Mouse (Mus musculus) intestine, postnatal 0 days (tissue): ENCODE measurements at regions not wholly inside any gene's neighbourhood (a gene's known extent, or its start where the extent isn't known, plus 50 kb on each side); places are given as distances from the start of the nearest gene placed in this dataset.

Experiments
- ATAC-seq: fragments of 200-750 bp; cut with Nextera tagmentation; 2 replicates; pipeline ENCODE4 v1.8.0; 2017; ENCODE audit warnings: mild to moderate bottlenecking, moderate TSS enrichment, moderate library complexity
- H3K27ac ChIP-seq: fragments of 300-500 bp; sonication (generic); 2 replicates; pipeline ENCODE4 v1.5.1; 2014; ENCODE audit warnings: mild to moderate bottlenecking, low read depth, low read length, moderate library complexity
- H3K27me3 ChIP-seq: fragments of 300-500 bp; sonication (generic); replicated peaks from 2 replicates; pipeline ENCODE4 v1.6.1; 2014; ENCODE audit warnings: low read length, mixed read lengths; ENCODE audit not compliant: control insufficient read depth, insufficient read depth
- H3K36me3 ChIP-seq: fragments of 300-500 bp; sonication (generic); 2 replicates; pipeline ENCODE4 v1.6.1; 2014; ENCODE audit warnings: mild to moderate bottlenecking, moderate library complexity; ENCODE audit not compliant: control insufficient read depth, insufficient read depth
- H3K4me1 ChIP-seq: fragments of 300-500 bp; sonication (generic); replicated peaks from 2 replicates; pipeline ENCODE4 v1.6.1; 2014; ENCODE audit warnings: antibody characterized with exemption, low read length, mixed read lengths; ENCODE audit not compliant: control insufficient read depth, insufficient read depth
- H3K4me2 ChIP-seq: fragments of 300-500 bp; sonication (generic); replicated peaks from 2 replicates; pipeline ENCODE4 v1.6.1; 2014; ENCODE audit warnings: low read depth, mild to moderate bottlenecking, moderate library complexity
- H3K4me3 ChIP-seq: fragments of 300-500 bp; sonication (generic); 2 replicates; pipeline ENCODE4 v1.5.1; 2014; ENCODE audit warnings: low read depth, low read length
- H3K9ac ChIP-seq: fragments of 300-500 bp; sonication (generic); 2 replicates; pipeline ENCODE4 v1.6.1; 2014; ENCODE audit warnings: mild to moderate bottlenecking, low read depth, low read length
- H3K9me3 ChIP-seq: fragments of 300-500 bp; sonication (generic); 2 replicates; pipeline ENCODE4 v1.6.1; 2016; ENCODE audit warnings: mixed run types; ENCODE audit not compliant: control insufficient read depth
- CTCF ChIP-seq: sonication (generic); IDR thresholded peaks from 2 replicates; pipeline ENCODE4 v1.5.1; 2016; ENCODE audit warnings: low read depth, mild to moderate bottlenecking, control low read depth, antibody characterized with exemption, moderate library complexity
- WGBS: fragments of 180-500 bp; shearing (Covaris S2); extraction: QIAGEN DNeasy Blood & Tissue Kit; methylation state at CpG from one replicate; pipeline ENCODE4 v1.1.7; 2014; 5-methylcytosine and 5-hydroxymethylcytosine counted together

GRCm38 (mm10) chrX:142576127-142576526 lies 105.1 kb upstream of the Tmem164 start:
- no peaks in the 10 kb centered on the region for H3K9me3 ChIP-seq

DNA sequence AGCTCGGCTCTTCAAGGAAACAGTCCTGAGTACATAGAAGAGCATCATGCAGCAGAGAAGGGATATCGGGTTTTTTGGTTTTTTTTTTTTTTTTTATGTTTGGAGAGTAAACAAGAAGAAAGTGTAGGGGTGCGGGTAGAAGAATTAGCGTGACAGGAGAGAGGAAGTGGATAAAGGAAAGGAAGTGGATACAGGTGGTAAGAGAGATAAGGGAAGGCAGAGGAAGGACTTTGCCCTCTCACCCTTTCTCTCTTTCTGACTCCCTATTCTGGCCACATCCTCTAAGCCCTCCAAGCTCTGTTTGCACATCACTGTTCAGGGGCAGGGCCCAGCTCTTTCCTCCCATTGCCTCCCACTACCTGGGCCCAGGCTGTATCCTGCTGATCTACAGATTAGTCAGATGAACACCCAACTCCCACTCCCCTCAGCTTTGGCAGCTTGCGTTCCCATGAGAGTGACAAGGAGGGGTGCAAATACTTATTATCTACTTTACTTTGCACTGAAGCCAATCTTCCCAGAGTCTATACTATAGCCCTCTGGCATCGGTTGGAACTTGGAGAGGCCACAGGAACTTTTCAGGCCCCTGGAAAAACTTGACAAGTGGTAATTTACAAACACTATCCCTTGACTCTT lies 103.6 kb upstream of the Tmem164 start:
- Histone ChIP-seq H3K9me3 (no peaks in the 10 kb centered on the region), H3K36me3 (no peaks in the 10 kb centered on the region), H3K27ac (no peak overlapping the region), H3K4me2 (no peak overlapping the region), H3K4me1 (no peaks in the 10 kb centered on the region), H3K4me3 (no peak overlapping the region), H3K9ac (no peak overlapping the region), H3K27me3 (no peaks in the 10 kb centered on the region)
- TF ChIP-seq CTCF, result no peak
- 44% methylated on average over 6 of the region's 6 CpGs for WGBS
- ATAC-seq, result no peak

More at GRCm38 (mm10) chrX:142576127-142576526, 105.1 kb upstream of the Tmem164 start:
- WGBS, result 79% methylated on average over 3 of the region's 3 CpGs
- H3K27ac ChIP-seq, result no peak overlapping the region
- H3K4me3 ChIP-seq, result no peak overlapping the region
- no peaks in the 10 kb centered on the region for H3K4me1 ChIP-seq
- H3K9ac ChIP-seq, result no peak overlapping the region
- no peak for ATAC-seq
- no peaks in the 10 kb centered on the region for H3K36me3 ChIP-seq
- H3K27me3 ChIP-seq, result no peaks in the 10 kb centered on the region
- TF ChIP-seq CTCF, result no peak
- H3K4me2 ChIP-seq, result no peak overlapping the region

GRCm38 (mm10) chrX:142585281-142585680 lies 95.9 kb upstream of the Tmem164 start:
- H3K4me3 ChIP-seq, result no peak overlapping the region
- no peak overlapping the region for H3K9ac ChIP-seq
- TF ChIP-seq CTCF, result no peak
- H3K27ac ChIP-seq, result no peak overlapping the region
- no peaks in the 10 kb centered on the region for H3K27me3 ChIP-seq
- no peak for ATAC-seq
- H3K9me3 ChIP-seq, result no peaks in the 10 kb centered on the region
- H3K36me3 ChIP-seq, result no peaks in the 10 kb centered on the region
- H3K4me2 ChIP-seq, result no peak overlapping the region
- H3K4me1 ChIP-seq, result no peaks in the 10 kb centered on the region
- 57% methylated on average over 2 of the region's 2 CpGs for WGBS

DNA sequence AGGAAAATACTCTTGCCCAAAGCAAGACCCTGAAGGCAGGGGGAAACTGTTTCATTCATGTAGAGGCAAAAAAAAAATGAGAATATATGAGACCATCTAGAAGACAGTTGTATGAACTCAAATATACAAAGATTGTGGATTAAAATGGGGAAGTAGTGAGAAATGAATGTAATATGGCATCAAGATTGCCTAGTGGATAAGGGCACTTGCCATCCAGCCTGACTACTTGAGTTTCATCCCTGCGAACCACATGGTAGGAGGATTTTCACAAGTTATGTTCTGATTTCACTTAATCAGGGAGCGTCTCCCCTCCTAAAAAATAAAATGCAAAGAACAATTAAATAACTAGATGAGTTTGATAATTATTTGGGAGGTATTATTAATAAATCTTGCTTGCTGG lies 81.8 kb upstream of the Tmem164 start:
- no peaks in the 10 kb centered on the region for H3K36me3 ChIP-seq
- no peak overlapping the region for H3K27ac ChIP-seq
- no peak overlapping the region for H3K9ac ChIP-seq
- TF ChIP-seq CTCF, result no peak
- no peaks in the 10 kb centered on the region for H3K4me1 ChIP-seq
- H3K4me2 ChIP-seq, result no peak overlapping the region
- no peaks in the 10 kb centered on the region for H3K9me3 ChIP-seq
- ATAC-seq, result no peak
- WGBS, result 93% methylated on average over 2 of the region's 2 CpGs
- H3K4me3 ChIP-seq, result no peak overlapping the region
- H3K27me3 ChIP-seq, result no peaks in the 10 kb centered on the region

DNA sequence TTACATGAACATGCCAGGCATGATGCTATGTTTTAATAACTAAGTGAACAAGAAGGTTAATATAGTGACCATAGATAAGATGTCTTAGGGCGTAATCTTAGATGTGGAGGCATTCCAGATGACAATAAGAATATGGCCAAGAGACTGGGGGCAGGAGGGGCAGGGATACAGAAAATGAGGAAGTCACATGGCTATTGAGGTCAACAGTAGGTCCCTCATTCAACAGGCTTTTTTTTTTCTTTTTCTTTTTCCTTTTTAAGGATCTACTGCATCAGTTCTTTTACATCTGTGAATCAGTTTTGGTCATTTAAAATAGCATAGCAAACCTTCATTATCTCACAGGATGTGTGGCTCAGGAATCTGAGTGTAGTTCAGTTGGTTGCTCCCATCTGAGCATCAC lies 80.4 kb upstream of the Tmem164 start:
- H3K36me3 ChIP-seq, result no peaks in the 10 kb centered on the region
- TF ChIP-seq CTCF, result no peak
- no peaks in the 10 kb centered on the region for H3K27me3 ChIP-seq
- no peak overlapping the region for H3K9ac ChIP-seq
- H3K4me1 ChIP-seq, result no peaks in the 10 kb centered on the region
- H3K4me3 ChIP-seq, result no peak overlapping the region
- H3K9me3 ChIP-seq, result no peaks in the 10 kb centered on the region
- no peak overlapping the region for H3K4me2 ChIP-seq
- WGBS, result 69% methylated on average over 1 of the region's 1 CpGs
- no peak overlapping the region for H3K27ac ChIP-seq
- no peak for ATAC-seq

- H3K4me1 ChIP-seq, result no peaks in the 10 kb centered on the region
- H3K9me3 ChIP-seq, result no peaks in the 10 kb centered on the region
- no peak overlapping the region for H3K9ac ChIP-seq
- no peaks in the 10 kb centered on the region for H3K36me3 ChIP-seq
- 83% methylated on average over 3 of the region's 3 CpGs for WGBS
- ATAC-seq, result no peak
- no peak overlapping the region for H3K4me3 ChIP-seq
- H3K27ac ChIP-seq, result no peak overlapping the region
- no peak overlapping the region for H3K4me2 ChIP-seq
- H3K27me3 ChIP-seq, result no peaks in the 10 kb centered on the region
- TF ChIP-seq CTCF, result no peak
These were observed 76.1 kb upstream of the Tmem164 start for GRCm38 (mm10) chrX:142605088-142605487.

DNA sequence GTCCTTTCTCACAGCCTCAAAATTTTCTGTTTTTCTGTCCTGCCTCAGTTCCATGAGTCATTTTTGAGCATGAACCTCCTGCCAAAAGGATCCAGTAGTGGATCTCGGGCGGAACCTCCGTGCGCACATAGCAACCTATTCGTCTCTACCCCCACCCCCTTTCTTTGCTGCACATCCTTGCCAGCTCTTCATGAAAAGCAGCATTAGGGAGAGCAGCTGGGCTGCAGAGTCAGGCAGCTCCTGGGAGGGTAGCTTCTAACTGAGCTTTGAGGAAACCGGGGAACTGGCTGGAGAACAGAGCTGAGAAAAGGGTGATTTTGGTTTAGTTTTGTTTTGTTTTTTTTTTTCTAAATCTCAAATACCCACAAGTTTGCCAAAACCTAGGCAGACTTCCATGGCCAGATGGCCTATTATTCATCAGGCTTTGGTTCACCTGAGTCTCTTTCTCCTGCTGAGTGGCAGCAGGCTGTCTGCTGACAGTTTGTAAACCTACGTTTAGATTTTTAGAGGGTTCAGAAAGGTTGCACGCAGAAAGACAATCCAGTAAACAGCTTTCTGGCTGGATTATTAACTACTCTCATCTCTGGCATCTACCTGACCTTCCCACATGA lies 74.5 kb upstream of the Tmem164 start:
- no peaks in the 10 kb centered on the region for H3K4me1 ChIP-seq
- no peaks in the 10 kb centered on the region for H3K9me3 ChIP-seq
- H3K9ac ChIP-seq, result no peak overlapping the region
- H3K27me3 ChIP-seq, result no peaks in the 10 kb centered on the region
- no peak for ATAC-seq
- H3K36me3 ChIP-seq, result no peaks in the 10 kb centered on the region
- TF ChIP-seq CTCF, result no peak
- H3K4me3 ChIP-seq, result no peak overlapping the region
- 70% methylated on average over 8 of the region's 8 CpGs for WGBS
- H3K27ac ChIP-seq, result no peak overlapping the region
- no peak overlapping the region for H3K4me2 ChIP-seq
